Mouse (Mus musculus) spleen, postnatal 36 days (tissue): ENCODE measurements around the gene Zscan4-ps3.
"Not testable (repeated sequence)": the region's sequence is repeated elsewhere in the genome, so short reads cannot be mapped to it uniquely, and the experiment has no call there.

Experiments used
- DNase-seq, 2 experiments: peaks; one replicate each; pipeline ENCODE4 v3.0.0; 2022; ENCODE audit warnings: low spot score in 2 of 2, mixed read lengths in 1 of 2

The Zscan4-ps3 gene

GRCm38 (mm10) chr7:11609008-11609407 is at the start of gene Zscan4-ps3:
Zscan4-ps3 (plus strand) TSS chr7:11609308.
- DNase-seq: not testable (repeated sequence)

GRCm38 (mm10) chr7:11617082-11617481 is 8.0 kb downstream of the Zscan4-ps3 start:
- DNase-seq: not testable (repeated sequence)
